Mouse (Mus musculus) liver, embryonic 16.5 days (tissue): ENCODE measurements at regions not wholly inside any gene's neighbourhood (a gene's known extent, or its start where the extent isn't known, plus 50 kb on each side); places are given as distances from the start of the nearest gene placed in this dataset.

Source experiments
- ATAC-seq: fragments of 200-750 bp; cut with Nextera tagmentation; 2 replicates; pipeline ENCODE4 v1.8.0; 2017; ENCODE audit warnings: low read depth, mild to moderate bottlenecking, moderate number of reproducible peaks, moderate library complexity
- H3K27ac ChIP-seq: fragments of 300-500 bp; sonication (generic); 2 replicates; pipeline ENCODE4 v1.5.1; 2014; ENCODE audit warnings: mild to moderate bottlenecking, low read length
- H3K27me3 ChIP-seq: fragments of 300-500 bp; sonication (generic); 2 replicates; pipeline ENCODE4 v1.6.1; 2014; ENCODE audit warnings: low read depth, low read length, mixed read lengths; ENCODE audit not compliant: control insufficient read depth, insufficient read depth
- H3K36me3 ChIP-seq: fragments of 300-500 bp; sonication (generic); 2 replicates; pipeline ENCODE4 v1.6.1; 2014; ENCODE audit warnings: mild to moderate bottlenecking; ENCODE audit not compliant: control insufficient read depth, insufficient read depth
- H3K4me1 ChIP-seq: fragments of 300-500 bp; sonication (generic); 2 replicates; pipeline ENCODE4 v1.6.1; 2014; ENCODE audit warnings: low read depth, low read length, mixed read lengths; ENCODE audit not compliant: control insufficient read depth
- H3K4me2 ChIP-seq: fragments of 300-500 bp; sonication (generic); 2 replicates; pipeline ENCODE4 v1.6.1; 2014; ENCODE audit warnings: low read depth, low read length, mixed read lengths
- H3K4me3 ChIP-seq: fragments of 300-500 bp; sonication (generic); 2 replicates; pipeline ENCODE4 v1.5.1; 2014; ENCODE audit warnings: low read depth, mild to moderate bottlenecking, low read length
- H3K9ac ChIP-seq: fragments of 300-500 bp; sonication (generic); 2 replicates; pipeline ENCODE4 v1.6.1; 2014; ENCODE audit warnings: low read depth, low read length
- H3K9me3 ChIP-seq: fragments of 300-500 bp; sonication (generic); replicated peaks from 2 replicates; pipeline ENCODE4 v1.6.1; 2016; ENCODE audit warnings: low read length; ENCODE audit not compliant: control insufficient read depth
- WGBS: fragments of 180-500 bp; shearing (Covaris S2); extraction: QIAGEN DNeasy Blood & Tissue Kit; methylation state at CpG from one replicate; pipeline ENCODE4 v1.1.7; 2014; ENCODE audit not compliant: insufficient replicate concordance; 5-methylcytosine and 5-hydroxymethylcytosine counted together

DNA sequence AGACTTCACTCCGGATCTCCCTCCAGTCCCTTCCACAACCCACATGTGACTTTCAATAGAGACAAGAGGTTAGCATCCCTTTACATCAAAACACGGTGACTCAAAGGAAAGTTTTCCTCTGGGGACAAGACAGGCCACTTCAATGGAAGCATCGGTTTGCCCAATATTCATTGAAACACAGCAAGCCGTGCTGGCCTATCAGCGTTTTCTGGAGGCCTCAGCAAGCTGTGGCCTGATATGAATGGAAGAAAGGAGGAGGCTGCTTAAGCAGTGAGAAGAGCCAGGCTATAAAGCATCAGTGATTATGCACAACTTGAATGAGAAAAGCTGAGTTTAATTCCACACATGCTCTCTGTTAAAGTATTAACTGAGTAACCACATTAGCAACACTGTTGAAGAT, 125.3 kb upstream of the Map3k7 start:
- Histone ChIP-seq H3K4me2 (no peak overlapping the region), H3K9me3 (no peaks in the 10 kb centered on the region), H3K36me3 (no peaks in the 10 kb centered on the region), H3K27me3 (no peaks in the 10 kb centered on the region), H3K9ac (no peak overlapping the region), H3K27ac (no peak overlapping the region), H3K4me3 (no peak overlapping the region), H3K4me1 (no peaks in the 10 kb centered on the region)
- no peak for ATAC-seq
- WGBS: 55% methylated on average over 5 of the region's 5 CpGs

- WGBS: 53% methylated on average over 6 of the region's 6 CpGs
- no peak overlapping the region for H3K4me2 ChIP-seq
- H3K36me3 ChIP-seq: no peaks in the 10 kb centered on the region
- H3K27me3 ChIP-seq: no peaks in the 10 kb centered on the region
- no peak overlapping the region for H3K27ac ChIP-seq
- H3K4me3 ChIP-seq: no peak overlapping the region
- no peak for ATAC-seq
- H3K9ac ChIP-seq: no peak overlapping the region
- H3K4me1 ChIP-seq: no peaks in the 10 kb centered on the region
- no peaks in the 10 kb centered on the region for H3K9me3 ChIP-seq
Measured at GRCm38 (mm10) chr4:31849763-31850162, 114.1 kb upstream of the Map3k7 start.

GRCm38 (mm10) chr4:31851006-31851405, 112.9 kb upstream of the Map3k7 start:
- no peaks in the 10 kb centered on the region for H3K27me3 ChIP-seq
- H3K4me3 ChIP-seq: no peak overlapping the region
- H3K4me2 ChIP-seq: no peak overlapping the region
- ATAC-seq: no peak
- 46% methylated on average over 3 of the region's 3 CpGs for WGBS
- no peaks in the 10 kb centered on the region for H3K4me1 ChIP-seq
- no peaks in the 10 kb centered on the region for H3K36me3 ChIP-seq
- no peaks in the 10 kb centered on the region for H3K9me3 ChIP-seq
- H3K27ac ChIP-seq: no peak overlapping the region
- H3K9ac ChIP-seq: no peak overlapping the region

- no peaks in the 10 kb centered on the region for H3K27me3 ChIP-seq
- no peak overlapping the region for H3K9ac ChIP-seq
- H3K4me1 ChIP-seq: no peaks in the 10 kb centered on the region
- no peaks in the 10 kb centered on the region for H3K36me3 ChIP-seq
- H3K4me3 ChIP-seq: no peak overlapping the region
- no peaks in the 10 kb centered on the region for H3K9me3 ChIP-seq
- ATAC-seq: no peak
- no peak overlapping the region for H3K4me2 ChIP-seq
- WGBS: 60% methylated on average over 6 of the region's 6 CpGs
- no peak overlapping the region for H3K27ac ChIP-seq
Measured at GRCm38 (mm10) chr4:31853851-31854250, 110.0 kb upstream of the Map3k7 start.

GRCm38 (mm10) chr4:31860389-31860788, 103.5 kb upstream of the Map3k7 start:
- Histone ChIP-seq H3K9ac (no peak overlapping the region), H3K4me3 (no peak overlapping the region), H3K36me3 (no peaks in the 10 kb centered on the region), H3K9me3 (no peaks in the 10 kb centered on the region), H3K27me3 (no peaks in the 10 kb centered on the region), H3K27ac (no peak overlapping the region), H3K4me2 (no peak overlapping the region), H3K4me1 (no peaks in the 10 kb centered on the region)
- WGBS: 41% methylated on average over 2 of the region's 2 CpGs
- no peak for ATAC-seq

DNA sequence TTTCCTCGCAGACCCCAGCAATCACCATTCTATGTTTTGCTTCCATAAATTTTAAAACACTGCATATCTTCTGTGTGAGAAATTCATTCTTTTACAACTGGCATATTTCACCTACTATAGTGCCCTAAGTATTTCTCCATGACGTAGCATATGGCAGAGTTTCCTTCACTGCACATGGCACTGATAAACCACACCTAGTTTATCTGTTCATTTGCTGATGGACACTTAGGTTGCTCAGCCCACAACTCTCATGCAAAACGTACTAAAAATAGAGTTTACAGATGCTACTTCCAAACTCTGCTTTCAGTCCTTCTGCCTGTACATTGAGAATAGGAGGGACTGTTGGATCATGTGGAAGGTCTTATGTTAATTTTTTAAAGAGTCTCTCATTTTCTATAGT, 102.7 kb upstream of the Map3k7 start:
- Histone ChIP-seq H3K9me3 (no peaks in the 10 kb centered on the region), H3K27me3 (no peaks in the 10 kb centered on the region), H3K4me1 (no peaks in the 10 kb centered on the region), H3K27ac (no peak overlapping the region), H3K36me3 (no peaks in the 10 kb centered on the region), H3K4me2 (no peak overlapping the region), H3K4me3 (no peak overlapping the region), H3K9ac (no peak overlapping the region)
- WGBS: 33% methylated on average over 3 of the region's 3 CpGs
- ATAC-seq: no peak

- Histone ChIP-seq H3K4me1 (no peaks in the 10 kb centered on the region), H3K4me3 (no peak overlapping the region), H3K27ac (no peak overlapping the region), H3K9ac (no peak overlapping the region), H3K9me3 (no peaks in the 10 kb centered on the region), H3K27me3 (no peaks in the 10 kb centered on the region), H3K4me2 (no peak overlapping the region), H3K36me3 (no peaks in the 10 kb centered on the region)
- 68% methylated on average over 9 of the region's 9 CpGs for WGBS
- ATAC-seq: no peak
Measured at GRCm38 (mm10) chr4:31872985-31873983, 90.6 kb upstream of the Map3k7 start.

- Histone ChIP-seq H3K4me3 (no peak overlapping the region), H3K27me3 (no peaks in the 10 kb centered on the region), H3K4me2 (no peak overlapping the region), H3K9ac (no peak overlapping the region), H3K36me3 (no peaks in the 10 kb centered on the region), H3K27ac (no peak overlapping the region), H3K9me3 (no peaks in the 10 kb centered on the region), H3K4me1 (no peaks in the 10 kb centered on the region)
- WGBS: 52% methylated on average over 3 of the region's 3 CpGs
- ATAC-seq: no peak
Measured at GRCm38 (mm10) chr4:31877389-31877788, 86.5 kb upstream of the Map3k7 start.

DNA sequence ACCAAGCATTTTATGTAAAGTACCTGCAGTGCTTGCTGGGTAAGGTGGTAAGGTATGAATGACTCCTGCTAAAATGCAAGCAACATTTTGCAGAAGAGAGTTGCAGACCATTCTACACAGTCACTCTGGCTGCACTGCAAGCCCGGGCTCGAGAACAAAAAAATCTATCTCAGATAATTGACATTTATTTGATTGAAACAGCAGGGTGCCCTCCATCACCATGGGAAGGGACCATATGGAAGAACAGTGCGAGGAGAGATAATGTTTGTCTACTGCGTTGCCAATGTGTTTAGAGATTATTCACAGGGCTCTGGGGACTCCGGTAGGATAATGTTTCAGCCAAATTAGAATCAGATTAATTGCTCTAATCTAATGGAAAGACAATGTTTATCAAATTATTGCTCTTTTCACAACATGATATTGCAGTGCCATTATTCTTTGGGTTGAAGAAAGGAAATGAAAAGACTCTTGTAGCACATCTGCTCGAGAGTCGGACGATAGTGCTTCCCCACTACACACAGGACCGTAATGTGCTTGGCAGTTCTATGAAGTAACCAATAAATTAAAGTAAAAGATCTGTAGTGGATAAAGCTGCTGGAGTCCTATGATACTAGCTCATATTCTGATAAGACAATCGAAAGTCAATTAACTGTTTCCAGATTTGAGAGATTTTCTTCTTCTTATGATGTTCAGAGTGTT, 85.3 kb upstream of the Map3k7 start:
- ATAC-seq: no peak
- Histone ChIP-seq H3K4me1 (no peaks in the 10 kb centered on the region), H3K27me3 (no peaks in the 10 kb centered on the region), H3K9ac (no peak overlapping the region), H3K27ac (no peak overlapping the region), H3K36me3 (no peaks in the 10 kb centered on the region), H3K9me3 (no peaks in the 10 kb centered on the region), H3K4me2 (no peak overlapping the region), H3K4me3 (no peak overlapping the region)
- 58% methylated on average over 10 of the region's 10 CpGs for WGBS
